Mouse (Mus musculus) intestine, postnatal 0 days (tissue): ENCODE results near the gene Helq. TPM values are rescaled to one million over a fixed set of nuclear protein-coding genes. Genes with fewer than 3 reads are reported as not detected.
A peak's percentile ranks its signal among the peaks of the same experiment; 100 is the strongest.

Experiments used
- ATAC-seq: fragments of 200-750 bp; cut with Nextera tagmentation; 2 replicates; pipeline ENCODE4 v1.8.0; 2017; ENCODE audit warnings: mild to moderate bottlenecking, moderate TSS enrichment, moderate library complexity
- H3K27ac ChIP-seq: fragments of 300-500 bp; sonication (generic); 2 replicates; pipeline ENCODE4 v1.5.1; 2014; ENCODE audit warnings: mild to moderate bottlenecking, low read depth, low read length, moderate library complexity
- H3K27me3 ChIP-seq: fragments of 300-500 bp; sonication (generic); replicated peaks from 2 replicates; pipeline ENCODE4 v1.6.1; 2014; ENCODE audit warnings: low read length, mixed read lengths; ENCODE audit not compliant: control insufficient read depth, insufficient read depth
- H3K36me3 ChIP-seq: fragments of 300-500 bp; sonication (generic); 2 replicates; pipeline ENCODE4 v1.6.1; 2014; ENCODE audit warnings: mild to moderate bottlenecking, moderate library complexity; ENCODE audit not compliant: control insufficient read depth, insufficient read depth
- H3K4me1 ChIP-seq: fragments of 300-500 bp; sonication (generic); replicated peaks from 2 replicates; pipeline ENCODE4 v1.6.1; 2014; ENCODE audit warnings: antibody characterized with exemption, low read length, mixed read lengths; ENCODE audit not compliant: control insufficient read depth, insufficient read depth
- H3K4me2 ChIP-seq: fragments of 300-500 bp; sonication (generic); replicated peaks from 2 replicates; pipeline ENCODE4 v1.6.1; 2014; ENCODE audit warnings: low read depth, mild to moderate bottlenecking, moderate library complexity
- H3K4me3 ChIP-seq: fragments of 300-500 bp; sonication (generic); 2 replicates; pipeline ENCODE4 v1.5.1; 2014; ENCODE audit warnings: low read depth, low read length
- H3K9ac ChIP-seq: fragments of 300-500 bp; sonication (generic); 2 replicates; pipeline ENCODE4 v1.6.1; 2014; ENCODE audit warnings: mild to moderate bottlenecking, low read depth, low read length
- H3K9me3 ChIP-seq: fragments of 300-500 bp; sonication (generic); 2 replicates; pipeline ENCODE4 v1.6.1; 2016; ENCODE audit warnings: mixed run types; ENCODE audit not compliant: control insufficient read depth
- CTCF ChIP-seq: sonication (generic); IDR thresholded peaks from 2 replicates; pipeline ENCODE4 v1.5.1; 2016; ENCODE audit warnings: low read depth, mild to moderate bottlenecking, control low read depth, antibody characterized with exemption, moderate library complexity
- WGBS: fragments of 180-500 bp; shearing (Covaris S2); extraction: QIAGEN DNeasy Blood & Tissue Kit; methylation state at CpG from one replicate; pipeline ENCODE4 v1.1.7; 2014; 5-methylcytosine and 5-hydroxymethylcytosine counted together
- polyA plus RNA-seq: library from polyadenylated mRNA; unstranded; fragments of >200 nt; fragmentation: Nextera tagmentation; extraction: Ambion mirVana; gene quantifications from 2 replicates; pipeline ENCODE4 v1.2.1, GENCODE M21; 2015

Gene Helq
- polyA plus RNA-seq, 1 experiment from 2014 or later, result 6.7 TPM

DNA sequence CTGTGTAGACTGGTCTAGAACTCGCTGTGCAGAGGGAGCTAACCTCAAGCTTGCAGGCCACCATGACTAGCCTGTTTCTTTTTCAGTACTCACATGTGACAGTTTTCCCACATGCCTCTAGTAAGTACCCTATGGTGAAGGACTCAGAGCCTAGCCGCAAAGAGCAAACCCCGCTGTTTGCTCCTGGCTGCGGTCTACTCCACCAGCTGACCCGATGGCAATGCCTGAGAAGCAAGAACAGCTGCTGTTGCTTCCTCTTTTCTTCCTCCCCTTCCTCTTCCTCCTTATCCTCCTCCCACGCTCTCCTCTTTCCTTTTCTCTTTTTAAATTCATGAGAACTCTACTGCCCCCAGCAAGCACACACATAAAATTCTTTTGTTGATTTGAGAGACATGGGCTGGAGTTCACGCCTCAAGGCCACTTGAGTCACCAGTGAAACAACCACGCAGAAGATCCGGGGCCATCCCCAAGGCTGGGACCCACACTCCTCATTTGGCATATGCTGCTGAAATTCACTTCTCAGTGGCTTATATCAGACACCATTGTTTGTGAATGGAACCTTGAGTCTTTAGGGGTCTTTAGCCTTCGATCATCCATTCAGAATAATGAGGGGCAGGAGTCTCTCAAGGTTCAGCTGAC, 47.7 kb downstream of the Helq start:
- no peak overlapping the region for H3K4me3 ChIP-seq
- no peak for ATAC-seq
- no peaks in the 10 kb centered on the region for H3K9me3 ChIP-seq
- no peaks in the 10 kb centered on the region for H3K4me1 ChIP-seq
- H3K27ac ChIP-seq, result no peak overlapping the region
- 83% methylated on average over 10 of the region's 10 CpGs for WGBS
- no peak overlapping the region for H3K4me2 ChIP-seq
- H3K27me3 ChIP-seq, result no peaks in the 10 kb centered on the region
- no peaks in the 10 kb centered on the region for H3K36me3 ChIP-seq
- H3K9ac ChIP-seq, result no peak overlapping the region
- TF ChIP-seq CTCF, result no peak

DNA sequence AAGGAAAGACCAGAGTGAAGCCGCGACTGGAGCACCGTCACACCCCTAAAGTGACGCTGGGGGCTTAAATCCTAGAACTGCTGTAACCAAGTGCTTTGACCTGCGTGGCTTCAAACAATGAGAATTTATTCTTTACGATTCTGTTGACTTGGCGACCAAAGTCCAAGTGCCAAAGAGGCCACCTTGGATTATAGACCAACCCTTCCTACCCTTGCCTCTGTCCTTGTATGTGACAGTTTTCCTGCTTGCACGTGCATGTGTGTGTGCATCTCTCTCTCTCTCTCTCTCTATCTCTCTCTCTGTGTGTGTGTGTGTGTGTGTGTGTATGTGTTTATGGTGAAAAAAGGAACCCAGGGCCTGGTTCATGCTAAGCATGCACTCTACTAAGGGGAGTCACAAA, 59.6 kb downstream of the Helq start:
- ATAC-seq, result peak; percentile 82
- WGBS, result 57% methylated on average over 8 of the region's 8 CpGs
- no peak overlapping the region for H3K4me3 ChIP-seq

DNA sequence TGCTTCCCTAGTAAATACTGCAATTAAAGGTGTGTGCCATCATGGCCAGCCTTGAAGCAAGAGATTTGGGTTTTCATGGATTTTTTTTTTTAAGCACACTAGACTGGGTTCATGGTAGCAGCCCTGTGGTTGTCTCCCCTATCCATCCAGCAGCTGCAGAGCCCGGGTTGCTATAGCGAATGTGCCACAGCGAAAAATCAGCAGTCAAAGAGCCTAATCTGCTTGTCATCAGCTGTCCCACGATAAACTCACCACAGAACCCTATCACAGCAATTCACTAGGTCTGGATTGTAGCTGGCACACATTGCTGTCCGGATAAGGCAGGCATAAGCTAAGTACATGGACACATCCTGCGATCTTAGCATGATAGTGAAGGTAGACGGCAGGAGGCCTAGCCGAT, 61.5 kb downstream of the Helq start:
- H3K4me1 ChIP-seq, result no peaks in the 10 kb centered on the region
- H3K4me3 ChIP-seq, result no peak overlapping the region
- WGBS, result 76% methylated on average over 8 of the region's 8 CpGs
- no peak for ATAC-seq
- no peak overlapping the region for H3K4me2 ChIP-seq
- H3K36me3 ChIP-seq, result no peaks in the 10 kb centered on the region
- H3K27ac ChIP-seq, result no peak overlapping the region
- TF ChIP-seq CTCF, result no peak
- H3K9ac ChIP-seq, result no peak overlapping the region
- H3K27me3 ChIP-seq, result no peaks in the 10 kb centered on the region
- H3K9me3 ChIP-seq, result no peaks in the 10 kb centered on the region

More for the DNA sequence above, 59.6 kb downstream of the Helq start:
- H3K9me3 ChIP-seq, result no peaks in the 10 kb centered on the region
- TF ChIP-seq CTCF, result no peak
- no peak overlapping the region for H3K27ac ChIP-seq
- no peaks in the 10 kb centered on the region for H3K27me3 ChIP-seq
- no peak overlapping the region for H3K4me2 ChIP-seq
- H3K9ac ChIP-seq, result no peak overlapping the region
- no peaks in the 10 kb centered on the region for H3K36me3 ChIP-seq
- no peaks in the 10 kb centered on the region for H3K4me1 ChIP-seq

DNA sequence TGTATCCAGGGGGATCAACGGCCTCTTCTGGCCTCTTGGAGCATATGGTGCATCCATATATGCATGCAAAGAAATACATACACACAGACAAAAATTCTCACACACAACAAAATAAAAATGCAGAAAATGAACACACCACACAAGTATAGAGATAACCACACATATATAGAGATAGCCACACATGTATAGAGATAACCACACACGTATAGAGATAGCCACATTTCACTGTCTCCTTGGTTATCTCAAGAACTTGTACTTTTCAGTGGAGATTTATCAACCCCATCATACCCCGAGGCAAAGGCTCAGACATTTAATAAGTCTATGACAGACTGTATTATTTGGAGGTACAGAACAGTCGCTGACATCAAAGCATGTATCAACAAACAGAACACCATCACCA, 63.9 kb downstream of the Helq start:
- WGBS, result 77% methylated on average over 4 of the region's 4 CpGs
- Histone ChIP-seq H3K4me2 (no peak overlapping the region), H3K27me3 (no peaks in the 10 kb centered on the region), H3K9me3 (no peaks in the 10 kb centered on the region), H3K4me3 (no peak overlapping the region), H3K9ac (no peak overlapping the region), H3K4me1 (no peaks in the 10 kb centered on the region), H3K36me3 (no peaks in the 10 kb centered on the region), H3K27ac (no peak overlapping the region)
- no peak for ATAC-seq
- TF ChIP-seq CTCF, result no peak

DNA sequence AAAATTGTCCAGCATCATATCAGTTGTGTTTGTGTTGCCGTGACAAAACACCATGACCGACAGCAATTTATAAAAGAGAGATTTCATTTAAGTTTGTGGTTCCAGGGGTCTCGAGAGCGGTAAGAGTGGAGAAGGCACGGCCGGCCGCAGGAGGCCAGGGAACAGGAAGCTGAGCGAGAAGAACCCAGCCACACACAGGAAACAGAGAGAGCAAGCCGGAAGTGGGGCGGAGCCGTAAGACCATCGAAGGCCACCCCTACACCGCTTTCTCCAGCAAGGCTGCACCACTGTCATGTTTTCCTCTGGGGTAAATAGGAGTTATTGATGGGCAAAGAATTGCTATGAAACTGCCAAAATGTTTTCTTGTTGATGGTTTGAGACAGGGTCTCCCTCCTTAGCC, 69.6 kb downstream of the Helq start:
- Histone ChIP-seq H3K27ac (no peak overlapping the region), H3K4me3 (no peak overlapping the region), H3K4me2 (no peak overlapping the region), H3K36me3 (no peaks in the 10 kb centered on the region), H3K9me3 (peaks cover 3% of the 10 kb centered on the region; the same call in 1 of the 2 replicates), H3K4me1 (no peaks in the 10 kb centered on the region), H3K27me3 (no peaks in the 10 kb centered on the region), H3K9ac (no peak overlapping the region)
- WGBS, result 79% methylated on average over 13 of the region's 13 CpGs
- no peak for TF ChIP-seq CTCF
- ATAC-seq, result no peak

DNA sequence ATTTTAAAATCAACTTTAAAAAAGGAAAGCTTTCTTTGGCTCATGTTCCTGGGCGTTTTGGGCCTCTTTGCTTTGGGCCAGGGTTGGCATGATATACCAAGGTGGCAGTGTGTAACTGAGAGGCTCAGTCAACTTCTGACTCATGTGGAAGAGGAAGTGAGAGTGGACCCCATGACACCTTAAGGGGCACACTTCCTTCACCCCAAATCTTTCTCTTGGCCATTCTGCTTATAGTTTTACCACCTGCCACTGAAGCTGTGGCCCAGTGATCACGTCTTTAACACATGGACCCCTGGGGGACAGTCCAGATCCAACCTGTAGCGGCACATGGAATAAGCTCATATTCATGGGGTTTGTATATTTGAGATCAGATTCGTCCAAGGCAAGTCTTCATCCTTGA, 72.4 kb downstream of the Helq start:
- no peak overlapping the region for H3K4me3 ChIP-seq
- no peak for ATAC-seq
- H3K27me3 ChIP-seq, result no peaks in the 10 kb centered on the region
- H3K9me3 ChIP-seq, result peaks cover 7% of the 10 kb centered on the region; the same call in 1 of the 2 replicates
- TF ChIP-seq CTCF, result no peak
- 86% methylated on average over 4 of the region's 4 CpGs for WGBS
- H3K4me2 ChIP-seq, result no peak overlapping the region
- H3K9ac ChIP-seq, result no peak overlapping the region
- H3K27ac ChIP-seq, result no peak overlapping the region
- H3K36me3 ChIP-seq, result no peaks in the 10 kb centered on the region
- H3K4me1 ChIP-seq, result no peaks in the 10 kb centered on the region
